Comparison of ENCODE assay signal across 9 mouse cellular contexts in the genomic region with DNA sequence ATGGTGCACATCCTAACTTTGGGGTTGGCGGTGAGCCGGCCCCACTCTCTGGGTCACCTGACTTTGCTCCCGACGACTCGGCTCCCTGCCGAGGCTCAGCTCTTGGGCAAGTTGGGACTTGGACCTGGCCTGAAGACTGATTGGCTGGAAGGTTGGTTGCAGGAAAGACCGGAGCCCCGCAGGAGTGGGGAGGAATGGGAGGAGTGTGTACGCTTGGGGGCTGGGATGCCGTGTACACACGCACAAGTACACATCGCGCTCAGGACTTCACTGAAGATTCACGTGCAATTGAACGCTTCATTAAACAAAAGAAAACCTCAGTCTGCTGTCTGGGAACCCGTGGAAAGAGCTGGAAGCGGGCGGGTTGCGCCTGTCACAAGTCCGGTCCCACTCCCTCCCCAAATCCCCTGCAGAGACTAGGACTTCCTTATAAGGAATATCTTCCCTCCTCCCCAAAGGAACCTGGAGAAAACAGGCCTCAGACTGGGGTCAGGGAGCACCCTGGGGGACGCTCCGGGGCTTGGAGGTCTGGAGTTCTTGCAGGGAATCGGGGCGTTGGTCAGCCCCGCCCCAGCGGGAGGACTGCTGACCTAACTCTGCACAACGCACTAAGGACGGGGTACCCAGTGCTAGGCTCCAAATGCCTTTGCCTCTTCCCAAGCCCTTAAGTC. TPM values are rescaled to one million over a fixed set of nuclear protein-coding genes. Genes with fewer than 3 reads are reported as not detected.
DNase-seq lines count a peak whose midpoint lies in the region; ATAC-seq and TF ChIP-seq lines count a peak whose summit lies in the region.
"Had no signal": no experiment of that assay in that cellular context is flagged by ENCODE, and none has a peak within 500 bp of the region (broad histone marks: within the 10 kb centered on the region; RNA-seq: fewer than 3 reads in every experiment).

No protein-coding gene starts in this region.

- H3K4me3 ChIP-seq in embryonic fibroblast, embryonic 13.5 days (ENCODE audit: insufficient read depth, low read length) = no peak overlapping the region
- peak overlapping the region; percentile 39 to 45 for H3K4me3 ChIP-seq in heart, embryonic 14.5 days (ENCODE audit: control insufficient read depth in 1 of 2, insufficient read depth in 1 of 2, low read depth in 1 of 2, low read length in 2 of 2)
- peak overlapping the region; percentile 37 for H3K4me3 ChIP-seq in kidney, postnatal 0 days (replicated peaks; ENCODE audit: low read depth, low read length)
- H3K4me3 ChIP-seq in testis, adult 2 months (ENCODE audit: control insufficient read depth, low read depth, low read length) = peak overlapping the region; percentile 65

- peak; percentile 60 for TF ChIP-seq POLR2A in embryonic fibroblast, embryonic 13.5 days (IDR thresholded peaks at IDR 0.05; ENCODE audit: low read depth, low read length)
- no peak; the same call in 1 of the 2 replicates for TF ChIP-seq POLR2A in testis, adult 2 months (IDR thresholded peaks at IDR 0.05; ENCODE audit: control insufficient read depth, low read depth, low read length)

- ATAC-seq in heart, embryonic 14.5 days (ENCODE audit: insufficient number of reproducible peaks, insufficient read depth, low FRiP score, low read depth) = no peak
- no peak; the same call in 1 of the 2 replicates for ATAC-seq in kidney, postnatal 0 days (replicated peaks; ENCODE audit: low FRiP score, low read depth)
- no peak for ATAC-seq in granulocyte monocyte progenitor cell, adult 5-6 weeks (replicated peaks; ENCODE audit: poor library complexity, severe bottlenecking)

- WGBS in heart, embryonic 14.5 days = under 1% methylated on average over 28 of the region's 28 CpGs
- under 1% methylated on average over 28 of the region's 28 CpGs for WGBS in kidney, postnatal 0 days

- H3K27me3 ChIP-seq in heart, embryonic 14.5 days (ENCODE audit: control insufficient read depth, insufficient read depth, low read length) = no peaks in the 10 kb centered on the region
- H3K27me3 ChIP-seq in kidney, postnatal 0 days (ENCODE audit: insufficient read depth, low read length) = no peaks in the 10 kb centered on the region
- H3K27me3 ChIP-seq in testis, adult 2 months (ENCODE audit: control insufficient read depth, insufficient read depth, low read length) = peaks cover 3% of the 10 kb centered on the region; the same call in 1 of the 2 replicates

- peak overlapping the region; percentile 6 for H3K27ac ChIP-seq in embryonic fibroblast, embryonic 13.5 days (ENCODE audit: insufficient read depth, low read length)
- peak overlapping the region; percentile 18 to 61; a peak in 3 of 4 replicates for H3K27ac ChIP-seq in heart, embryonic 14.5 days (replicated peaks in 1 of 2; ENCODE audit: control insufficient read depth in 1 of 2, insufficient read depth in 1 of 2, low read depth in 2 of 2, low read length in 2 of 2)
- peak overlapping the region; percentile 71 for H3K27ac ChIP-seq in kidney, postnatal 0 days
- peak overlapping the region; percentile 68 for H3K27ac ChIP-seq in testis, adult 2 months (ENCODE audit: control insufficient read depth, insufficient read depth, low read depth, low read length)

- peak overlapping the region; percentile 59 for H3K9ac ChIP-seq in heart, embryonic 14.5 days (ENCODE audit: low read length)
- peak overlapping the region; percentile 60 for H3K9ac ChIP-seq in kidney, postnatal 0 days (ENCODE audit: low read depth, low read length)

- H3K4me2 ChIP-seq in heart, embryonic 14.5 days (ENCODE audit: low read length) = peak overlapping the region; percentile 65
- H3K4me2 ChIP-seq in kidney, postnatal 0 days (ENCODE audit: low read length) = peak overlapping the region; percentile 73

- no peaks in the 10 kb centered on the region; the same call in 1 of the 2 replicates for H3K4me1 ChIP-seq in embryonic fibroblast, embryonic 13.5 days (ENCODE audit: control insufficient read depth, insufficient read depth, low read length)
- peaks cover 21 to 22% of the 10 kb centered on the region in 2 experiments for H3K4me1 ChIP-seq in heart, embryonic 14.5 days (ENCODE audit: control insufficient read depth in 2 of 2, insufficient read depth in 2 of 2, low read length in 2 of 2)
- peaks cover 21% of the 10 kb centered on the region for H3K4me1 ChIP-seq in kidney, postnatal 0 days (replicated peaks; ENCODE audit: insufficient read depth, low read length)
- peaks cover 32% of the 10 kb centered on the region for H3K4me1 ChIP-seq in testis, adult 2 months (ENCODE audit: control insufficient read depth, insufficient read depth, low read length)

- no peaks in the 10 kb centered on the region for H3K36me3 ChIP-seq in heart, embryonic 14.5 days (ENCODE audit: control insufficient read depth, insufficient read depth, low read length)
- no peaks in the 10 kb centered on the region for H3K36me3 ChIP-seq in kidney, postnatal 0 days (ENCODE audit: insufficient read depth, low read length)
- no peaks in the 10 kb centered on the region for H3K36me3 ChIP-seq in testis, adult 2 months (ENCODE audit: control insufficient read depth, insufficient read depth, low read length)

- no peak for TF ChIP-seq CTCF in embryonic fibroblast, embryonic 13.5 days (IDR thresholded peaks at IDR 0.05; ENCODE audit: borderline replicate concordance, insufficient read depth, low read length)
- no peak for TF ChIP-seq CTCF in kidney, postnatal 0 days (IDR thresholded peaks at IDR 0.05; ENCODE audit: low read depth)
- no peak for TF ChIP-seq CTCF in testis, adult 2 months (IDR thresholded peaks at IDR 0.05; ENCODE audit: control insufficient read depth, insufficient read depth, insufficient replicate concordance, low read depth, low read length)

- DNase-seq in right cerebral cortex, adult 18-20 months = peak; percentile 29
- no peak for DNase-seq in right cerebral cortex, postnatal 14 days
- peak; percentile 79 for DNase-seq in kidney, postnatal 0 days (ENCODE audit: low spot score)
- peak; percentile 87 for DNase-seq in lung, postnatal 25 days (ENCODE audit: low spot score)

- no peaks in the 10 kb centered on the region for H3K9me3 ChIP-seq in heart, embryonic 14.5 days (ENCODE audit: control insufficient read depth, low read length)
- no peaks in the 10 kb centered on the region for H3K9me3 ChIP-seq in kidney, postnatal 0 days (replicated peaks; ENCODE audit: low read length)
- H3K9me3 ChIP-seq: G1E had no signal

RNA-seq across cellular contexts. Expression of gene Hexim1, which starts 4.0 kb away (rescaled TPM):
- polyA plus RNA-seq in embryonic fibroblast, embryonic 13.5 days (2011; ENCODE audit: insufficient read length, low read depth, missing spikeins) = 16.8 and 19.0 TPM in 2 replicates
- polyA plus RNA-seq in heart, embryonic 14.5 days (2014; fragmentation: Nextera tagmentation; extraction: Ambion mirVana) = 3.4 and 3.7 TPM in 2 replicates
- 6.5 and 6.8 TPM in 2 replicates for polyA plus RNA-seq in kidney, postnatal 0 days (2015; fragmentation: Nextera tagmentation; extraction: Ambion mirVana)
- polyA plus RNA-seq in testis, adult 2 months (2012; rRNA removed) = 5.8 and 6.1 TPM in 2 replicates
- total RNA-seq in granulocyte monocyte progenitor cell, adult 5-6 weeks (2014; fragmentation: Nextera tagmentation) = 9.7 and 13.5 TPM in 2 replicates
- total RNA-seq in granulocyte monocyte progenitor cell, adult 5-6 weeks (2017) = 28.7 and 31.0 TPM in 2 replicates

RNA-seq across cellular contexts. Expression of gene Acbd4, which starts 10.5 kb away (rescaled TPM):
- 23.3 and 24.3 TPM in 2 replicates for polyA plus RNA-seq in embryonic fibroblast, embryonic 13.5 days (2011; ENCODE audit: insufficient read length, low read depth, missing spikeins)
- 13.3 TPM in 2 replicates for polyA plus RNA-seq in heart, embryonic 14.5 days (2014; fragmentation: Nextera tagmentation; extraction: Ambion mirVana)
- polyA plus RNA-seq in kidney, postnatal 0 days (2015; fragmentation: Nextera tagmentation; extraction: Ambion mirVana) = 36.6 and 39.7 TPM in 2 replicates
- 5.7 and 7.2 TPM in 2 replicates for polyA plus RNA-seq in testis, adult 2 months (2012; rRNA removed)
- total RNA-seq in granulocyte monocyte progenitor cell, adult 5-6 weeks (2014; fragmentation: Nextera tagmentation) = 4.8 and 9.6 TPM in 2 replicates
- 5.8 and 10.7 TPM in 2 replicates for total RNA-seq in granulocyte monocyte progenitor cell, adult 5-6 weeks (2017)

RNA-seq across cellular contexts. Expression of gene Plcd3, which starts 10.6 kb away (rescaled TPM):
- polyA plus RNA-seq in embryonic fibroblast, embryonic 13.5 days (2011; ENCODE audit: insufficient read length, low read depth, missing spikeins) = 5.6 and 7.1 TPM in 2 replicates
- polyA plus RNA-seq in heart, embryonic 14.5 days (2014; fragmentation: Nextera tagmentation; extraction: Ambion mirVana) = 6.9 and 7.4 TPM in 2 replicates
- 4.2 and 5.6 TPM in 2 replicates for polyA plus RNA-seq in kidney, postnatal 0 days (2015; fragmentation: Nextera tagmentation; extraction: Ambion mirVana)
- 4.9 and 5.5 TPM in 2 replicates for polyA plus RNA-seq in testis, adult 2 months (2012; rRNA removed)
- total RNA-seq in granulocyte monocyte progenitor cell, adult 5-6 weeks (2014; fragmentation: Nextera tagmentation) = 0.41 TPM in 1 of 2 replicates, not detected in the other
- 3.2 TPM in 1 of 2 replicates, not detected in the other for total RNA-seq in granulocyte monocyte progenitor cell, adult 5-6 weeks (2017)
- polyA plus RNA-seq: G1E had no signal

RNA-seq across cellular contexts. Expression of gene Hexim2, which starts 20.2 kb away (rescaled TPM):
- polyA plus RNA-seq in embryonic fibroblast, embryonic 13.5 days (2011; ENCODE audit: insufficient read length, low read depth, missing spikeins) = 2.3 and 3.1 TPM in 2 replicates
- 4.1 and 4.6 TPM in 2 replicates for polyA plus RNA-seq in heart, embryonic 14.5 days (2014; fragmentation: Nextera tagmentation; extraction: Ambion mirVana)
- 6.5 and 6.9 TPM in 2 replicates for polyA plus RNA-seq in kidney, postnatal 0 days (2015; fragmentation: Nextera tagmentation; extraction: Ambion mirVana)
- 38.8 and 53.8 TPM in 2 replicates for polyA plus RNA-seq in testis, adult 2 months (2012; rRNA removed)
- total RNA-seq in granulocyte monocyte progenitor cell, adult 5-6 weeks (2014; fragmentation: Nextera tagmentation) = 2.6 and 6.4 TPM in 2 replicates
- total RNA-seq in granulocyte monocyte progenitor cell, adult 5-6 weeks (2017) = 1.3 and 3.4 TPM in 2 replicates

RNA-seq across cellular contexts. Expression of gene Fmnl1, which starts 58.9 kb away (rescaled TPM):
- 1.1 TPM in 1 of 2 replicates, not detected in the other for polyA plus RNA-seq in embryonic fibroblast, embryonic 13.5 days (2011; ENCODE audit: insufficient read length, low read depth, missing spikeins)
- polyA plus RNA-seq in heart, embryonic 14.5 days (2014; fragmentation: Nextera tagmentation; extraction: Ambion mirVana) = 2.3 and 2.9 TPM in 2 replicates
- 2.6 and 3.4 TPM in 2 replicates for polyA plus RNA-seq in kidney, postnatal 0 days (2015; fragmentation: Nextera tagmentation; extraction: Ambion mirVana)
- 18.4 and 21.6 TPM in 2 replicates for polyA plus RNA-seq in testis, adult 2 months (2012; rRNA removed)
- total RNA-seq in granulocyte monocyte progenitor cell, adult 5-6 weeks (2014; fragmentation: Nextera tagmentation) = 58.4 and 94.0 TPM in 2 replicates
- total RNA-seq in granulocyte monocyte progenitor cell, adult 5-6 weeks (2017) = 21.3 and 31.0 TPM in 2 replicates
- total RNA-seq: G1E had no signal

Comparison
In these comparisons a context has a peak if more than half of its experiments do, and no peak if none do; other contexts are left out.
1. H3K27ac ChIP-seq: peak in every context shown above with its lines; median percentile 71 in kidney, postnatal 0 days; 68 in testis, adult 2 months; 40 in heart, embryonic 14.5 days; 6 in embryonic fibroblast, embryonic 13.5 days.